Mouse (Mus musculus): ENCODE results near the gene Wnt9b. TPM values are rescaled to one million over a fixed set of nuclear protein-coding genes. Genes with fewer than 3 reads are reported as not detected.

The Wnt9b gene
- not detected in 2 replicates for polyA plus RNA-seq (2012)

DNA sequence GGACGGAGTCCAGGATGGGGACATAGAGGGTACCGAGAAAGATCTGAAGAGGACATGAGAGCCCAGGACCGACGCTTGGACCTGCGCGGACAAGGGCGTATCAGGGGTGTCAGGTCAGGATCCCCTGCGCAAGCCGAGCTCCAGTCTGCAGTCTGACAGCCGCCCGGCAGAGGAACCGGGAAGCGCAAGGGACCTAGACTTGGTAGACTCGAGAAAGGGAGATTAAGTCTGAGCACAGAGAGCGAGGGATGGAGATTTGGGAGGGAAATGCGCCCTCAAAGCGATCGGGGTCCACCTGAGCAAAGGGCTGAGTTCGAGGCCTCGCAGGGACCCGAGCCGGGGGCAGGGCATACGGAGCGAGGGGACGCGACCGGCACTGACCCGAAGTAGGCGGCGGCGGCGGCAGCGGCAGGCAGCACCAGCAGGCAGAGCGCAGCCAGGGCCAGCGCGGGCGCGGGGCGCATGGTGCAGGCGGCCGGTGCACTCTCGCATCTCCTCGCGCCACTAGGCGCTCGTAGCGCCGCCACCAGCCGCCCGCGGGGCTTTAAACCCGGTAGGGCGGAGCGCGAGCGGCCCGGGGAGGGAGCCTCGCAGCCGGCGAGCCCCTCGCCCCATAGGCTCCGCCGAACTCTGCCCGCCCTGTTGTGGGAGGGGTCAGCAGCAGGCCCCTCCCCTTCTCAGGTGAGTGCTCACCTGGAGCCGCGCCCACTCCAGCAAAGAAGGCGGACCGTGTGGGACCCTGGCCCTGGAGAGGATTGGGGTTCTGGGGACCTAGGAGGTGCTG lies at the start of gene Wnt9b:
TSS of gene Wnt9b (minus strand) at position 516 of the 784 bp plus-strand sequence.
- no peaks in the 10 kb centered on the region for H3K36me3 ChIP-seq (ENCODE audit: control insufficient read depth)
- H3K27me3 ChIP-seq (ENCODE audit: control insufficient read depth), result peaks cover 60% of the 10 kb centered on the region
- H3K9me3 ChIP-seq (ENCODE audit: control insufficient read depth, low read length), result no peaks in the 10 kb centered on the region
- H3K4me3 ChIP-seq (replicated peaks), result no peak within 1 kb of the TSS
- no peaks in the 10 kb centered on the region for H3K4me1 ChIP-seq (ENCODE audit: control insufficient read depth)
- TF ChIP-seq TAL1 (IDR thresholded peaks at IDR 0.05; ENCODE audit: low read length) (no peak), GATA1 (IDR thresholded peaks at IDR 0.05; ENCODE audit: low read length) (no peak)

DNA sequence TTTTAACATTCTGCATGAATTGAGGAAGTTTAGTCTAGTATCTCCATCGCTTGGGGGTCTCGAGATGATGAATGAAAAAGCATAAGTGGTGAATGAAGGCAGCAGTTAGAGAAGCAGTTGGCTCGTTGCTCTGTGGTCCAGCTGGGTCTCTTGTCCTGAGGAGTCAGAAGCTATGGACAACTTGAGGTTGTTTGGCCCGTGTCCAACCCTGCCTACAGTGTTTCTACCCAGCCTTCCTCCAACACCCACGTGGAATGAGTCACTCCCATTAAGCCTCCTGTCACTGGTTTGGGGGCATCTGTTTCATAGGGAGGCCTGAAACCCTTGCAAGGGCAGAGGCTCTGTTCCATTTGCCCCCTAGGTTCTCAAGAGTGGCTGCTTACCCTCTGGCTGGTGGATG lies 40.3 kb upstream of the Wnt9b start:
- Histone ChIP-seq H3K4me3 (replicated peaks) (no peak overlapping the region), H3K9me3 (ENCODE audit: control insufficient read depth, low read length) (no peaks in the 10 kb centered on the region), H3K4me1 (ENCODE audit: control insufficient read depth) (no peaks in the 10 kb centered on the region), H3K36me3 (ENCODE audit: control insufficient read depth) (no peaks in the 10 kb centered on the region), H3K27me3 (ENCODE audit: control insufficient read depth) (peaks cover 15% of the 10 kb centered on the region)
- TF ChIP-seq GATA1 (IDR thresholded peaks at IDR 0.05; ENCODE audit: low read length) (no peak), TAL1 (IDR thresholded peaks at IDR 0.05; ENCODE audit: low read length) (no peak)

DNA sequence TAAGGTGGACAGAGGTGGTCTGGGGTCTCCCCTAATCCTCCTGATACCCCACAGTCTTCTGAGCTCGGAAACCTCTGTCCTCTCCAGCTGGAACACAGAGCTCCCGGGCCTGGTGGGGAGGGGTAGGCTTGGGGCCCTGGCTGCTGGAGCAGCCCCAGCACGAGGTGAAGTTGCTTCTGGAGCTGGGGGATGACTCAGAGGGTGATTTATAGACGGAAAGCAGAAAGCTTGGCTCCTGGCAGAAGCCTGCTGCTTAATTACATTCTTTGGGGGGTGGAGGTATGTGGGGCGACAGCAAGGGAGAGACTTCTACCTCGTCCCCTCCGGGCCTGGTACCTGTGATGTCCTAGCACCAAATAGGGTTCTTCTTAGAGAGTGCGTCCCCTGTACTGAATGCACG lies 30.5 kb upstream of the Wnt9b start:
- H3K9me3 ChIP-seq (ENCODE audit: control insufficient read depth, low read length), result no peaks in the 10 kb centered on the region
- no peak overlapping the region for H3K4me3 ChIP-seq (replicated peaks)
- H3K27me3 ChIP-seq (ENCODE audit: control insufficient read depth), result peaks cover 24% of the 10 kb centered on the region
- H3K36me3 ChIP-seq (ENCODE audit: control insufficient read depth), result no peaks in the 10 kb centered on the region
- TF ChIP-seq GATA1 (IDR thresholded peaks at IDR 0.05; ENCODE audit: low read length) (no peak), TAL1 (IDR thresholded peaks at IDR 0.05; ENCODE audit: low read length) (no peak)
- no peaks in the 10 kb centered on the region for H3K4me1 ChIP-seq (ENCODE audit: control insufficient read depth)

DNA sequence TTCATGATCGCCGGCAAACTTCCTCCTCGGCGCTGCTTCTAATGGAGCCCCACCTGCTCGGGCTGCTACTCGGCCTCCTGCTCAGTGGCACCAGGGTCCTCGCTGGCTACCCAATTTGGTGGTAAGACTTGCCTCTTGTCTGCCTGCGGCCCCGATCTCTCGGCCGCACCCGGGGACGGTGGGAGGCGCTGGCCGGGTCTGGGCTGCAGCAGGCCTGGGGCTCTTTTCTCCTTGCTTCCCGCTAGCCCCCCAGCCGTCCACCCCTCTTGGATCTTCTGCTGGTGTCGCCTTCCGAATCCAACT lies 24.6 kb upstream of the Wnt9b start:
- TF ChIP-seq GATA1 (IDR thresholded peaks at IDR 0.05; ENCODE audit: low read length), result no peak
- TF ChIP-seq TAL1 (IDR thresholded peaks at IDR 0.05; ENCODE audit: low read length), result no peak
- H3K4me3 ChIP-seq (replicated peaks), result no peak overlapping the region
- H3K27me3 ChIP-seq (ENCODE audit: control insufficient read depth), result peaks cover 82% of the 10 kb centered on the region
- H3K9me3 ChIP-seq (ENCODE audit: control insufficient read depth, low read length), result peaks cover 2% of the 10 kb centered on the region; the same call in 1 of the 2 replicates
- H3K4me1 ChIP-seq (ENCODE audit: control insufficient read depth), result no peaks in the 10 kb centered on the region
- H3K36me3 ChIP-seq (ENCODE audit: control insufficient read depth), result no peaks in the 10 kb centered on the region

DNA sequence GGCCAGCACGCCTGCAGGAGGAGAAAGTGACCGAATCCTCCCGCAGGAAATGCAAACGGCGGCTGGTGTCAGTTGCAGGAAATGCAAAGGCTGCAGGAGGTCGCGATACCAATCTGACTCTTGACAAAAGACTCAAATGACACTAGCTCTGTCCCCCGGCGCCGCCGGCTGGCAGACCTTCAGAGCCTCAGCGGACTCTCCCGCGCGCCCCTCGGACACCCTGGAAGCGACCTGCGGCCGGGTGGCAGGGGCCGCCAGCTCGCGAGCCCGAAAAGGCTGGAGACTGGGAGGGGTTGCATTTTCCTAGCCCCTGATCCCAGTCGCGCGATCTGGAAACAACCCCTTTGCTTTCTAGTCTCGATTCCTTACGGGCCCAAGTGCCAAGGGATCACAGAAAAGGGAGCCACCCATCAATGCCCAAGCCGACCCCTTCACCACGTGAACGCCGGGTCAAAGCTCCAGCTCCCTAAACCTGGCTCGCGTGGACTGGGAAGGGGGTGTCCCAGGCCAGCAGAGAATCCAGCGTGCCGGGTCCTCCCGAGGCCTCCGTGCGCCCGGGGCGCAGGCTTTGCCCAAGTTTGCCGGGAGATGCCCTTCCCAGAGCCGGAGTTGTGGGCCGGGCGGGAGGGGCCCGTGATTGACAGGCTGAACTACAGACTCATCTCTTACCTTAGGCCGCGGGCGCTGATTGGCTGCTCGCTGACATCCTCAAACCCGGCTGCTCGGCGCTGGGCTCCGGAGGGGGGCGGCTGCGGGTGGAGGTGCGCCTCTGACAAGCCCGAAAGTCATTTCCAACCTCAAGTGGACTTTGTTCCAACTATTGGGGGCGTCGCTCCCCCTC lies 24.0 kb upstream of the Wnt9b start, which contains the start of gene Wnt3:
TSS of gene Wnt3 (plus strand) at position 764 of the 841 bp plus-strand sequence.
- Histone ChIP-seq H3K27me3 (ENCODE audit: control insufficient read depth) (peaks cover 83% of the 10 kb centered on the region), H3K36me3 (ENCODE audit: control insufficient read depth) (no peaks in the 10 kb centered on the region), H3K4me1 (ENCODE audit: control insufficient read depth) (no peaks in the 10 kb centered on the region), H3K4me3 (replicated peaks) (no peak within 1 kb of the TSS), H3K9me3 (ENCODE audit: control insufficient read depth, low read length) (peaks cover 2% of the 10 kb centered on the region; the same call in 1 of the 2 replicates)
- no peak for TF ChIP-seq TAL1 (IDR thresholded peaks at IDR 0.05; ENCODE audit: low read length)
- TF ChIP-seq GATA1 (IDR thresholded peaks at IDR 0.05; ENCODE audit: low read length), result no peak

DNA sequence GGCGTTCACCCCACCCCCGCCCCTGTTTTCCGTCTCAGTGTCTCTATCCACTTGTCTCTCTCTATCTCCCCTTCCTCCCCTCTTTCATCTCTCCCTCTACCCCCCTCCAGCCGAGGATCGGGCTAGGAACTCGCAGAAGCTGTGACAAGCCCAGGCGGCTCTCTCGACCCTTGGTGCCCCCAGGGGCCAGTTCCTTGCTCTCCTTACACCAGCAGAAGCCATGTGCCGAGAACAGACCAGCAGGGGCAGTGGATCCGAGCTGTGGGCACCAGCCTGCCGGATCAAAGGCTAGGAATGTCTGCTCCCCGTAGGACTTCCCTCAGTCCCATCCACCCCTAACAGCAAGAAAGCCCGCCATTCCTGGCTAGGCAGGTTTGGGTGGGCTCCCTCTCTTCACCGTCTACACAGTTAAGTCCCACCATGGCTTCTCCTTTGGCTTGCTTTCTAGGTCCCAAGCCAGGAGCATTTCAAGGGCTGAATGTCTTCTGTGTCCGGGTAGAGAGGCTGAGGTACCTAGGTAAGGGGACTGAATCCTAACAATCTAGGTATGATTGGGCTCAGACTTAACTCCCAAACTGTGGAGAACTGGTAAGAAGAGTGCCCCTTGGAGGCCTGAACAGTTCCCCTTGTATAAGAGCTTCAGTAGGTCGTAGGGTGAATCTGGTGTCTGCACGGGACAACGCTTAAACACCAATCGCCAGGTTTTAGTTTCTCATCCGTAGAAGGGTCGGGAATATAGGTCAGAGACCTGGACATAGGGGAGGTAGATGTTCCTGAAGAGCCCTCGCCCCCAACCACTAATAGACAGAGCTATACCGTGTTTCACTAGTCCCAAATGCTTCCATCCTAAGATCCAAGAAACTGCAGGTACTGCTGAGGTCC lies 23.1 kb upstream of the Wnt9b start:
- peaks cover 84% of the 10 kb centered on the region for H3K27me3 ChIP-seq (ENCODE audit: control insufficient read depth)
- TF ChIP-seq GATA1 (IDR thresholded peaks at IDR 0.05; ENCODE audit: low read length) (no peak), TAL1 (IDR thresholded peaks at IDR 0.05; ENCODE audit: low read length) (no peak)
- no peaks in the 10 kb centered on the region for H3K36me3 ChIP-seq (ENCODE audit: control insufficient read depth)
- H3K4me3 ChIP-seq (replicated peaks), result no peak overlapping the region
- H3K4me1 ChIP-seq (ENCODE audit: control insufficient read depth), result no peaks in the 10 kb centered on the region
- peaks cover 2% of the 10 kb centered on the region; the same call in 1 of the 2 replicates for H3K9me3 ChIP-seq (ENCODE audit: control insufficient read depth, low read length)

DNA sequence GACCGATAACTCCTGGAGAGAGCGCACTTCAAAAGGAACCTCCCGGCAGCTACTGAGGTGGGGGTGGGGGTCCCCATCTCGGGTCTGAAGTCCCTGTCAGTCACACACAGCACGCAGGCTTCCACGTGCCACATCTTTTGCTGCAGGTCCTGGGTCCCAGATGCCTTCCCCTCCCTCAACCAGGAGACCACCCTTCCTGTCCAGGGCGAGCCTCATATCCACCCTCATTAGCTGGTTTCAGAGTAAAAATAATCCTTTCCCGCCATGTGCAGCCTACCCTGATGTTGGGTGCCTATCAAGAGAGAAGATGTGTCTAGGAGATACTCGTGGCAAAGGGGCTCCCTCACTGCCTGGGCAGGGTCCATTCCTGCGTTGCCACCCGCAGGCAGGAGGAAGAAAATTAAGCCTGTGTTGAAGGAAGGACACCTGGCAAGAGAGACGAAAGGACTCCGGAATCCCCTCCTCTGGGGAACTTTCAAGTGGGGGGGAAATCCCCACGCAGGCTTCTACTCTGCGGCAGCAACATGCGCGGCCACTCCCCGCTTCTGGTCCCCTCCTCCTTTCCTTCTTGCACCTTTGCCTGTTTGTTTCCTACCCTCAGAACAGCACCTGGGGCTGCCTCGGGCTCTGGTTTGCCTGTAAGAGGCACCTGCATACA lies 21.7 kb upstream of the Wnt9b start:
- peaks cover 2% of the 10 kb centered on the region; the same call in 1 of the 2 replicates for H3K9me3 ChIP-seq (ENCODE audit: control insufficient read depth, low read length)
- H3K4me3 ChIP-seq (replicated peaks), result no peak overlapping the region
- no peaks in the 10 kb centered on the region for H3K4me1 ChIP-seq (ENCODE audit: control insufficient read depth)
- TF ChIP-seq TAL1 (IDR thresholded peaks at IDR 0.05; ENCODE audit: low read length), result no peak
- no peak for TF ChIP-seq GATA1 (IDR thresholded peaks at IDR 0.05; ENCODE audit: low read length)
- peaks cover 72% of the 10 kb centered on the region for H3K27me3 ChIP-seq (ENCODE audit: control insufficient read depth)
- H3K36me3 ChIP-seq (ENCODE audit: control insufficient read depth), result no peaks in the 10 kb centered on the region

DNA sequence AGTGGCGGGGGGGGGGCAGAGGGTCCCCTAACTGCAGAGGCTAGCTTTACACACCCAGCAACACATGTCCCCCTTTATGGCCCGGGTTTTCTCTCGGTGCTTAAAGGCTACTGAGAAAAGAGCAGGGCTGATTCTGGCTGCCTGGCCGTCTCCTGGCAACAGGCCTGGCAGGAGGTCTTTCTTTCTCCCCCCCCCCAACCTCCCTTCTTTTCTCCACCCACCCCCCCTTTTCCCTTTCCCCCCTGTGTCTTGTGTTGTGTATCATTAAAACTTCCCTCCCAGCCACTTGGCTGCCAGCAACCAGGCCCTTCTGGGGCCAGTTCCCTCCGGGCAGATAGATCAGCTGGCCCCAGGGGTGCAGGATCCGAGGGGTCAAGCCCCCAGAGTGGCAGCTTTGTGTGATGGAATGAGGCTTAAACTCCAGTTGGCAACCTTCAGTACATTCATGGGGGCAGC lies 16.0 kb upstream of the Wnt9b start:
- no peak overlapping the region for H3K4me3 ChIP-seq (replicated peaks)
- H3K4me1 ChIP-seq (ENCODE audit: control insufficient read depth), result no peaks in the 10 kb centered on the region
- no peak for TF ChIP-seq GATA1 (IDR thresholded peaks at IDR 0.05; ENCODE audit: low read length)
- TF ChIP-seq TAL1 (IDR thresholded peaks at IDR 0.05; ENCODE audit: low read length), result no peak
- H3K36me3 ChIP-seq (ENCODE audit: control insufficient read depth), result no peaks in the 10 kb centered on the region
- H3K27me3 ChIP-seq (ENCODE audit: control insufficient read depth), result peaks cover 18% of the 10 kb centered on the region
- peaks cover 2% of the 10 kb centered on the region for H3K9me3 ChIP-seq (ENCODE audit: control insufficient read depth, low read length)

Data from erythroblast, embryonic 14.5 days (primary cell).